Mouse (Mus musculus) embryonic facial prominence, embryonic 13.5 days (tissue): ENCODE measurements around the gene Tyr. TPM values are rescaled to one million over a fixed set of nuclear protein-coding genes. Genes with fewer than 3 reads are reported as not detected.
"Not testable (repeated sequence)": the region's sequence is repeated elsewhere in the genome, so short reads cannot be mapped to it uniquely, and the experiment has no call there.

Source experiments
- ATAC-seq: fragments of 200-750 bp; cut with Nextera tagmentation; 2 replicates; pipeline ENCODE4 v1.8.0; 2017; ENCODE audit warnings: low read depth; ENCODE audit not compliant: insufficient number of reproducible peaks, insufficient read depth, low FRiP score, low TSS enrichment
- H3K27ac ChIP-seq: fragments of 300-500 bp; sonication (generic); 2 replicates; pipeline ENCODE4 v1.5.1; 2015; ENCODE audit warnings: moderate library complexity, mild to moderate bottlenecking, inconsistent platforms
- H3K27me3 ChIP-seq: fragments of 300-500 bp; sonication (generic); 2 replicates; pipeline ENCODE4 v1.6.1; 2015; ENCODE audit warnings: mild to moderate bottlenecking, inconsistent platforms
- H3K36me3 ChIP-seq: fragments of 300-500 bp; sonication (generic); 2 replicates; pipeline ENCODE4 v1.6.1; 2015; ENCODE audit warnings: mild to moderate bottlenecking, inconsistent platforms
- H3K4me1 ChIP-seq: fragments of 300-500 bp; sonication (generic); 2 replicates; pipeline ENCODE4 v1.6.1; 2015; ENCODE audit warnings: inconsistent platforms
- H3K4me2 ChIP-seq: fragments of 300-500 bp; sonication (generic); 2 replicates; pipeline ENCODE4 v1.6.1; 2015; ENCODE audit warnings: moderate library complexity, mild to moderate bottlenecking, inconsistent platforms
- H3K4me3 ChIP-seq: fragments of 300-500 bp; sonication (generic); 2 replicates; pipeline ENCODE4 v1.5.1; 2015; ENCODE audit warnings: mild to moderate bottlenecking, inconsistent platforms
- H3K9ac ChIP-seq: fragments of 300-500 bp; sonication (generic); 2 replicates; pipeline ENCODE4 v1.6.1; 2015; ENCODE audit warnings: mild to moderate bottlenecking, inconsistent platforms
- H3K9me3 ChIP-seq: fragments of 300-500 bp; sonication (generic); 2 replicates; pipeline ENCODE4 v1.6.1; 2016; ENCODE audit warnings: inconsistent platforms
- WGBS: fragments of 180-500 bp; shearing (Covaris S2); methylation state at CpG from one replicate; pipeline ENCODE4 v1.1.7; 2015; ENCODE audit warnings: mixed read lengths; 5-methylcytosine and 5-hydroxymethylcytosine counted together
- polyA plus RNA-seq: library from polyadenylated mRNA; unstranded; fragments of >200 nt; fragmentation: Nextera tagmentation; extraction: Ambion mirVana; gene quantifications from 2 replicates; pipeline ENCODE4 v1.2.1, GENCODE M21; 2015

Tyr gene
- polyA plus RNA-seq = 0.55 and 0.80 TPM in 2 replicates

DNA sequence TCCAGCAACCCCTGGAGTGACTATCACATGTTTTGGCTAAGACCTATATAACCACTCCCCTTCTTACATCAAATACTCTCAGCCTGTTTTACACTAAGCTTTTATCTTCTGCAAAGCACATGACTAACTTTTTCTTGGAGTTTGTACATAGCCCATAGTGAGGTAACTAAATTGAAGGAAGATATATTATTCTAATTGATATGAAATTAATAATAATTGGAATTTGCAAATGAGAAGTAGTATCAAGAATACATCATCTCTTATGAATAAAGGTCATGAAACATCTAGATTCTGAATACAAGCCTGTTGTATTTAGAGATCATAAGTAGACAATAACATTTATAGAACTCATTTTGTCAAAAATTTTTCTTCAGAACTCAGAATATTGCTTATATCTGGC lies at the start of gene Tyr:
TSS of gene Tyr (minus strand) at position 101 of the 400 bp plus-strand sequence.
- ATAC-seq = no peak

DNA sequence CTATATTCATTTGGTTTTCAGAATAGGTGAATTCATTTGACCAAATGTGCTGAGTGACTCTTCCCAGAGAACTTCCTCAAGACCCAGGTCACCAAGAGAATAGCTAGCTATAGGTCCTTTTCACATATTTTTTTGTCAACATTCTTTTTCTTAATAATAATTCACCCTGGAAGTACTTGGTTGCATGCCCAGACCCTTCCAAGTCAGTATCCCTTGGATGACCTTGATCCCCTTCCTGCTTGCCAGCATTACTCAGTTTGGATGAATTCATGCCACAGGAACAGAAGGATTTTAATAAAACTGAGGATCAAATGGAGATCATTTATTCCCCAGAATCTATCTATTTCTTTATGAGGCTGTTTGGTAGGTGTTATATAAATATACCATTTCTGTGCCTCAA lies 45.7 kb upstream of the Tyr start:
- Histone ChIP-seq H3K27me3 (no peaks in the 10 kb centered on the region), H3K4me3 (no peak overlapping the region), H3K9ac (no peak overlapping the region), H3K27ac (no peak overlapping the region), H3K36me3 (no peaks in the 10 kb centered on the region), H3K4me2 (no peak overlapping the region), H3K4me1 (no peaks in the 10 kb centered on the region), H3K9me3 (no peaks in the 10 kb centered on the region)
- no peak for ATAC-seq

More for the DNA sequence above, at the start of gene Tyr:
- no peak within 1 kb of the TSS for H3K4me2 ChIP-seq
- no peak within 1 kb of the TSS for H3K4me3 ChIP-seq
- no peaks in the 10 kb centered on the region for H3K27me3 ChIP-seq
- H3K9ac ChIP-seq = no peak within 1 kb of the TSS
- no peaks in the 10 kb centered on the region for H3K9me3 ChIP-seq
- H3K27ac ChIP-seq = no peak within 1 kb of the TSS
- no peaks in the 10 kb centered on the region for H3K4me1 ChIP-seq
- H3K36me3 ChIP-seq = no peaks in the 10 kb centered on the region

DNA sequence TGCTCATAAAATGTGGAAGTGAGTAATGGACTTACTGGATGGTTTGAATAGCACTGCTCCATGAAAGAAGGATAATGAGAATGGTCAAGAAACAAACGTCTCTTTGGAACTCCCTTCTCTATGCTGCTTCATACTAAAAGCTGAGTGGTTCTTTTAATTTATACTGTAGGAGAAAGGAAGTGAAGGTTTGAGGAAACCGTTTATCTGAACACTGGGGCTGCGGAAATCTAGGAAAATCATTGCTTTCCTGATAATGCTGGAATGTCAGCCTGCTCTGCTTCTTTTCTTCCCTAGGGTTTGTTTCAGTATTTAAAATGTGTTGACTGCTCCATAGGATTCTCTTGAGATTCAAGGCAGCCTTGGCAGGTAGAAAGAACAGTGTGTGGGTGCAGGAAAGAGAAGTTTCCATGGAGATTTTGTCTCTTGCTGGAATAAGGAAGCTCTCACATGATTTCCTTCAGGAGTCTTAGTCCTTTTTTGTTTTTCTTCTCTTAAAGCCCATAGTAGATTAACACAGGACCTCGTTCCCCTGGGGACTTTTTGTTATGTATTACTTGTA lies 891 bp upstream of the Tyr start:
- H3K36me3 ChIP-seq = no peaks in the 10 kb centered on the region
- H3K4me3 ChIP-seq = no peak overlapping the region
- H3K9ac ChIP-seq = no peak overlapping the region
- ATAC-seq = no peak
- H3K4me2 ChIP-seq = no peak overlapping the region
- H3K27ac ChIP-seq = no peak overlapping the region
- 24% methylated on average over 4 of the region's 4 CpGs for WGBS
- no peaks in the 10 kb centered on the region for H3K27me3 ChIP-seq
- H3K9me3 ChIP-seq = no peaks in the 10 kb centered on the region
- H3K4me1 ChIP-seq = no peaks in the 10 kb centered on the region

DNA sequence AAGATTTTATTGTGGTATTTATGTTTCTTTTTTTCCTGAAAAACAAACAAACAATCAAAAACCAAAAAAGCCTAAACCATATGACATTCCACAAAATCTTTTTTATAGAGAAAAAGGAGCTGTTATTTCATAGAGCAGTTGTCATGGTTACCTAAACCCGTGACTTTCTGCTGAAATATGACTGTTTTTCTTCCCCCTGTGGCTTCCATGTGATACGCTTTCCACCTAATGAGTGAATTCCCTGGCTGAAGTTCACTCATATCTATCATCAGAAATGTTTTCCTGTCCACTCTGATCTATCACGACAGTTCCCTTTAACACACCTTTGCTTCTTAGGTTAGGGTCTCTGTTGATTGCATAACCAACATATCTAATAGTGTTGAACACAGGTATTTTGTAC lies 5.3 kb downstream of the Tyr start:
- Histone ChIP-seq H3K27me3 (no peaks in the 10 kb centered on the region), H3K4me2 (no peak overlapping the region), H3K9me3 (no peaks in the 10 kb centered on the region), H3K9ac (no peak overlapping the region), H3K36me3 (no peaks in the 10 kb centered on the region), H3K4me3 (no peak overlapping the region), H3K27ac (no peak overlapping the region), H3K4me1 (no peaks in the 10 kb centered on the region)
- 60% methylated on average over 3 of the region's 3 CpGs for WGBS
- no peak for ATAC-seq

DNA sequence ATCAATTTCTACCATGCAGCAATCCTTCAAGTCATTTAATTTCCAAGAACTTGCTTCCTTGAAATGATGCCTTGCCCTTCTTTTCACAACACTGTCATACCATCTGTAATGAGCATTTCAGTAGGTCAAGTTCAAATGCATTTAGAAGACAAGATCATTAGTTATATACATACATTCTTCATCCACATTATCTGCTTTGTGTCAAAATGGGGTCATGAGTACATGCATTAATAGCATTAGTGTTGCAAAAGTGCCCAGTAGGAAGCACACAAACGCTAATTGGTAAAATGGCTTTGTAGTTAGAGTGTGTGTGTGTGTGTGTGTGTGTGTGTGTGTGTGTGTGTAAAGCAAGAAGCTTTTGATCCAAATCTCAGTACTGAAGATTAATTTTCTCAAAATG lies 80.0 kb downstream of the Tyr start:
- WGBS = 73% methylated on average over 1 of the region's 1 CpGs
- Histone ChIP-seq H3K4me1 (no peaks in the 10 kb centered on the region), H3K9me3 (no peaks in the 10 kb centered on the region), H3K9ac (no peak overlapping the region), H3K4me2 (no peak overlapping the region), H3K27ac (no peak overlapping the region), H3K27me3 (no peaks in the 10 kb centered on the region), H3K4me3 (no peak overlapping the region), H3K36me3 (no peaks in the 10 kb centered on the region)
- ATAC-seq = no peak

DNA sequence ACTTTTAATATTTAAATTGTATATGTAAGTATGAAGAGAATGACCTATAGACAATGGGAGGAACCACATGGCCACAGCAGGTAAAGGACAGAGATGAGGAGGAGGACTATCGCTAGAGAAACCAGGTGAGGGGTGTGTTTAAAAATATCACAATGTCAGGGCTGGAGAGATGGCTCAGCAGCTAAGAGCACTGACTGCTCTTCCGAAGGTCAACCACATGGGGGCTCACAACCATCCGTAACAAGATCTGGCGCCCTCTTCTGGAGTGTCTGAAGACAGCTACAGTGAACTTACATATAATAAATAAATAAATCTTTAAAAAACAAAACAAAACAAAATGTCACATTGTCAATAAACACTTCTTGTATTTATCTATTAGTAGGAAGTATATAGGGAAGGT lies 81.9 kb downstream of the Tyr start:
- H3K9me3 ChIP-seq, H3K4me1 ChIP-seq, H3K27ac ChIP-seq, H3K4me2 ChIP-seq, H3K4me3 ChIP-seq, H3K36me3 ChIP-seq, ATAC-seq, H3K9ac ChIP-seq, H3K27me3 ChIP-seq: not testable (repeated sequence)
- WGBS = 6% methylated on average over 4 of the region's 4 CpGs

DNA sequence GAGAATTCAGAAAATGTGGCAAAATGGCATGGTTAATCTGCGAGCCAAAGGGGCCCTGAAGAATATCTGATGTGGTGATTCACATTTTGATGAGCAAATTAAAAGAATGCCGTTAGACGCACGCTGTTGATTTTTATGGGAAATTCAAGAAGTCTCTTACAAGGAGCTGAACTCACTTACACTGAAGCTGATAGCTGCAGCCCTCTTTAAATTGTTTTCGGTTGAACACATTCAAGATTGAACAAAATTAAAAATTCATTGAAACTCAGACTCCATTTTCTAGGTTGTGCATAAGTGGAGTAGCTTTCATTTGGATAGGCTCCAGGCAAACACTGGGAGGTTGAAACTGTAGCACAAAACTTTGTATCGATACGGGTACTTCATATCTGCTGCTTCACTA lies 96.3 kb downstream of the Tyr start:
- no peak overlapping the region for H3K4me3 ChIP-seq
- no peaks in the 10 kb centered on the region for H3K36me3 ChIP-seq
- H3K27ac ChIP-seq = no peak overlapping the region
- no peak overlapping the region for H3K9ac ChIP-seq
- 92% methylated on average over 7 of the region's 7 CpGs for WGBS
- H3K4me2 ChIP-seq = no peak overlapping the region
- no peaks in the 10 kb centered on the region for H3K4me1 ChIP-seq
- no peaks in the 10 kb centered on the region for H3K27me3 ChIP-seq
- ATAC-seq = no peak
- no peaks in the 10 kb centered on the region for H3K9me3 ChIP-seq

DNA sequence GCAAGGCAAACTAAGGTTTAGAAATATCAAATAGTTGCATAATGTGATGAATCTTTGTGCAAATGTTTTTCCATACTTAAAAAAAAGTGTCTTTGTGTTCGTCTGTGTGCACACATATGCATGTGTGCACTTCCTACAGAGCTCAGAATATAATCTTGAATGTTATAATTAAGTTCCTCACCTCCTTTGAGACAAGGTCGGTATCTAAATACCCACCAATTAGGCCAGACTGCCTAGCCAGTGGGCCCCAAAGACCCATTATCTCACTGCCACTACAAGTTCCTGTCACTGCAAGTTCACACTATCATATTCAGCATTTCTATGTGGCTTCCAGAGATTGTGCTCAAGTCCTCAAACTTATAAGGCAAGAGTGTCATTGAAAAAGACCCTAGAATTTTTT lies 118.4 kb downstream of the Tyr start:
- no peak overlapping the region for H3K4me3 ChIP-seq
- H3K4me1 ChIP-seq = no peaks in the 10 kb centered on the region
- no peak for ATAC-seq
- no peak overlapping the region for H3K27ac ChIP-seq
- WGBS = 51% methylated on average over 2 of the region's 2 CpGs
- no peaks in the 10 kb centered on the region for H3K27me3 ChIP-seq
- peaks cover 2% of the 10 kb centered on the region; the same call in 1 of the 2 replicates for H3K36me3 ChIP-seq
- no peak overlapping the region for H3K9ac ChIP-seq
- no peak overlapping the region for H3K4me2 ChIP-seq
- no peaks in the 10 kb centered on the region for H3K9me3 ChIP-seq

Other genes starting within 250 kb of the Tyr start
- 7.3 and 7.7 TPM in 2 replicates for gene Nox4, start 247.4 kb downstream of the Tyr start, polyA plus RNA-seq
- gene Grm5, start 90.7 kb upstream of the Tyr start, polyA plus RNA-seq = 0.39 and 1.5 TPM in 2 replicates